Mouse (Mus musculus) heart, adult 11 months (tissue): ENCODE results near the gene Usp21.
"Not testable (repeated sequence)": the region's sequence is repeated elsewhere in the genome, so short reads cannot be mapped to it uniquely, and the experiment has no call there.

Experiments
- DNase-seq: peaks from one replicate; pipeline ENCODE4 v3.0.0; 2022

Gene Usp21

DNA sequence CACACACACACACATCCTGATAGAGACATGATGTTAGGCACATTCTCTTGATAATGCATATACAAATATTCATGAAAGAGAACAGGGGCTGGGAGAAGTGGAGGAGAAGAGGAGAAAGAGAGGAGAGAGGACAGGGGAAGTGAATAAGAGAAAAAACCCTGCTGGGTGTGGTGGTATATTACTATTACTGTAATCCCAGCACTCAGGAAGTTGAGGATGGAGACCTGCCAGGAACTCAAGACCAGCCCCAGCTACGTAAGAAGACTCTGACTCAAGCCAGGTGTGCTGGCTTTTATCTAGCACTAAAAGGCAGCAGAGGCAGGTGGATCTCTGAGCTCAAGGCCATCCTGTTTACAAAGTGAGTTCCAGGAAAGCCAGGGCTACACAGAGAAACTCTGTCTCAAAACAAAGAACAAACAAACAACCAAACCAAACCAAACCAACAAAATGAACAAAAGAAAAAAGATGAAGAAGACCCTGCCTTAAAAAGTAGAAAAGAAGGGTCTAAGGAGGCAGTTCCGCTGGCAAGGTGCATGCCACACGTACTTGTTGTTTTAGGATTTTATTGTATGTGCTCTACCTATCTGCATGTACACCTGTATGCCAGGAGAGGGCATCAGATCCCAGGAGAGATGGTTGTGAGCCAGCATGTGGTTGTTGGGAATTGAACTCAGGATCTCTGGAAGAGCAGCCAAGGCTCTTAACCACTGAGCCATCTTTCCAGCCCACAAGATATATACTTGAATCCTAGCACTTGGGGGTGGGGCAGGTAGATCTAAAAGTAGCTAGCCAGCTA, 23.9 kb downstream of the Usp21 start:
- DNase-seq: peak; percentile 93

- peak; percentile 97 for DNase-seq
Observed at GRCm38 (mm10) chr1:171263185-171263611, 24.6 kb downstream of the Usp21 start.

DNA sequence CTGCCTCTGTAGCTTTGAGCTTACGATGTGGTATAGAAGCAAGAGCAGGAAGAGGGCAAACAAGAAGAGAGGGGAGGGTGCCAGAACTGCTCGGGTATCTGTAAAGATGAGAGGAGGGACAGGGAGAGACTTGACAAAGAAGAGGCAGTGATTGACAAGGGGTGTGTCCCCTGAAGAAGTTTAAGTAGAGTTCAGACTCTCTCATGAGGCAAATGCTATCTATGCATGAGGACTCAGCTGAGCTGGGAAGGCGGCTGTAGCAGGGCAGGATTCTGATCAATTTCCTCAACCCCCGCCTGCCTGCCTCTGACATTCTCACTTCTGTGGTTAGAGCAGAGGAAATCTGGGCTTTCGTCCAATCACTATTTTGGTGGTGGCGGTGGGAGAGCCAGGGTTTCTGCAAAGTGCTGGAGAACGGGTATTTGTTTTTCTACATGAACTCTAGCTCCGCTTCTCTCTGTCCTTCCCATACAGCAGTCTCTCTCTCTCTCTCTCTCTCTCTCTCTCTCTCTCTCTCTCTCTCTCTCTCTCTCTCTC, 25.1 kb downstream of the Usp21 start:
- peak; percentile 98 for DNase-seq

- DNase-seq: no peak
Observed at GRCm38 (mm10) chr1:171260316-171260715, 27.5 kb downstream of the Usp21 start.

DNA sequence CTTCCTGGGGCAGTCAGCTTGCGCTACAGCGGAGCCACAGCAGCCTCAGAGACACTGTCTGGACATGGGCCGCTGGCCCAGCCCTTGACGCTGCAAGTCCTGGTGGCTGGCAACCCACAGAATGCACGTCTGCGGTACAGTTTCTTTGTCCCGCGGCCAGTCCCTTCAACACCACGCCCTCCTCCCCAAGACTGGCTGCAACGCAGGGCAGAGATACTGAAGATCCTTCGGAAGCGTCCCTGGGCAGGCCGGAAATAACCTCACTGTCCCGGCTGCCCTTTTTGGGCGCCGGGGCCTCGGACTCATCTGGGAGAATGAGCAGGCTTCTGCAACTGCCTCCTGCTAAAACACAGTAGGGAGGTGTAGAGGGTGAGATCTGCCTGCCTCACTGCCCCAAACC, 28.9 kb downstream of the Usp21 start:
- DNase-seq: no peak

DNA sequence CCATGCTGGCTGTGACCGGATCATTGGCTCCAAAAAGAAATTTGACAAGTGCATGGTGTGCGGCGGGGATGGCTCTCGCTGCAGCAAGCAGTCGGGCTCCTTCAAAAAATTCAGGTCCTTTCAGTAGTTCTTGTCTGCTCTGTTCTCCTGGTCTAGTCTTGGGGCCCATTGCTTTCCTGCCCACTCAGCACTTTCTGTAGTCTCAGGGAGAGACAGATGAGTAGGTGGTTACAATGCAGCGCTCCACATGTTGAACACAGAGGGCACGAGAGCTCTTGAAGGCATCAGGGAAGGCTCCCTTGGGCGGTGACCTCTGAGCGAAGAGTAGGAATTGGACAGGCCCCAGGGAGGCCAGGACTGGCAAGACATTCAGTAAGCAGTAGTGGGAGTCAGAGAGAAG, 30.0 kb downstream of the Usp21 start:
- DNase-seq: no peak

DNA sequence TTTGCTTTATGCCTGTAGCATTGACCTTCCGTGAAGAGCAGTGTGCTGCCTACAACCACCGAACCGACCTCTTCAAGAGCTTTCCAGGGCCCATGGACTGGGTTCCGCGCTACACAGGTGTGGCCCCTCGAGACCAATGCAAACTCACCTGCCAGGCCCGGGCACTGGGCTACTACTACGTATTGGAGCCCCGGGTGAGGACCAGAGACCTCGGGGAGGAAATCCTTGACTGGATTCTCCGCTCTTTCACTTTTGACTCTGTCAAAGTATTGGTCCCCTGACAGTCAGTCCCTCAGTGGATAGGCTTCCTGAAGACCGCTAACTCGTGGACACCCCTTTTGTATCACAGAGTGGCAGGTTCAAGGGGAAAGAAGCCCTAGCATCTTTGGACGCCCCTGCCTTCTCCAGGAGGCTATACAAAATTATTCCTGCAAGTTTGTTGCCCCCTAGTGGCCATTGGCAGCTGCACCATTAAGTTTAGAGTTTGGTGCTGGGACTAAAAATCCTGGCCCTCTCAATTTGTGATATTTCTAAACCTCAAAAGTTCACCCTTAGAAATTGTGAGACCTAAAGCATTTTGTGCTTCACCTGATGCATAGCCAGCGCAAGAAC, 30.7 kb downstream of the Usp21 start:
- DNase-seq: peak; percentile 94

- peak; percentile 93 for DNase-seq
Observed at GRCm38 (mm10) chr1:171256095-171256818, 31.5 kb downstream of the Usp21 start.

DNA sequence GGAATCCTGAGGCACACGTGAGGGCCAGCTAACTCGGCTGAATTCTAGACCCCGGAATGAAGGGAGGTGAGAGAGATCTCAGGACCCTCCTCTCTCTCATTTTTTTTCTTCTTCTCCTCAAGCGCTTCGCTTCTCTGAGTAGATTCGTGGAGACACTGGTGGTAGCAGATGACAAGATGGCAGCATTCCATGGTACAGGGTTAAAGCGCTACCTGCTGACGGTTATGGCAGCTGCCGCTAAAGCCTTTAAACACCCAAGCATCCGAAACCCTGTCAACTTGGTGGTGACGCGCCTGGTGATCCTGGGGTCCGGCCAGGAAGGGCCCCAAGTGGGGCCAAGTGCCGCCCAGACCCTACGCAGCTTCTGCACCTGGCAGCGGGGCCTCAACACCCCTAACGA, 35.4 kb downstream of the Usp21 start:
- no peak for DNase-seq

DNA sequence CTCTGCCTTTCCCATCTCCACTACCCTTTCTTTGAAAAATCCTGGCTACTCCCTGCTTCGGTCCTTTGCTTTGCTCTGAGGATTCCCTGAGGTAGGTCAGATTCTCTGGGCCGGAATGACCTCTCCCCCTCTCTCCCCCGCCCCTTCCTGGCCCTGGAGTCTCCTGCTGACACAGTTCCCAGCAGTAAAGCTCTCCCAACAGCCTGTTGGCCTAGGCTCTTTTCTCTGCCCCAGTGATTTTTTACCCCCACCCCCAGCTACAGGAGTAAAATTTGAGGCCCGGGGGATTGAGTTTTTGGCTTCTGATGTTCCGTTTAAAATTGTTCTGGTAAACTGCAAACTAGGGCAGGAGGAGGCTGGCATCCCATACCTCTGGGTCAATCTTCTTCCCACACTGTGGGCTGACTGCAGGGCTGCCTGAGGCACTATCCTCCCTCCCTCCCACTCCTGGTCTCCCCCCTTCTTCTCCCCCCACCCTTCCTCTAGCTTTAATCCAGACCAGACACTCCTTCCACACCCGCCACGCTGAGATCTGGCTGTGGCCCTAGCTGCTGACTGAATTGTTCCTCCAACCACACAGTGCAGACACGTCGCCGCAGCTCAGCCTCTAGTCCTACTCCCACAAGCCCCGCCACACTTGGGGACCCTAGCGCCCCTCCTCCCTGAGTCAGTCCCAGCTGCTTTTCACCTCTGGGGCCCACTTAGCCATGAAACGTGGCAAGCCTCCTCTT, 36.0 kb downstream of the Usp21 start:
- no peak for DNase-seq

DNA sequence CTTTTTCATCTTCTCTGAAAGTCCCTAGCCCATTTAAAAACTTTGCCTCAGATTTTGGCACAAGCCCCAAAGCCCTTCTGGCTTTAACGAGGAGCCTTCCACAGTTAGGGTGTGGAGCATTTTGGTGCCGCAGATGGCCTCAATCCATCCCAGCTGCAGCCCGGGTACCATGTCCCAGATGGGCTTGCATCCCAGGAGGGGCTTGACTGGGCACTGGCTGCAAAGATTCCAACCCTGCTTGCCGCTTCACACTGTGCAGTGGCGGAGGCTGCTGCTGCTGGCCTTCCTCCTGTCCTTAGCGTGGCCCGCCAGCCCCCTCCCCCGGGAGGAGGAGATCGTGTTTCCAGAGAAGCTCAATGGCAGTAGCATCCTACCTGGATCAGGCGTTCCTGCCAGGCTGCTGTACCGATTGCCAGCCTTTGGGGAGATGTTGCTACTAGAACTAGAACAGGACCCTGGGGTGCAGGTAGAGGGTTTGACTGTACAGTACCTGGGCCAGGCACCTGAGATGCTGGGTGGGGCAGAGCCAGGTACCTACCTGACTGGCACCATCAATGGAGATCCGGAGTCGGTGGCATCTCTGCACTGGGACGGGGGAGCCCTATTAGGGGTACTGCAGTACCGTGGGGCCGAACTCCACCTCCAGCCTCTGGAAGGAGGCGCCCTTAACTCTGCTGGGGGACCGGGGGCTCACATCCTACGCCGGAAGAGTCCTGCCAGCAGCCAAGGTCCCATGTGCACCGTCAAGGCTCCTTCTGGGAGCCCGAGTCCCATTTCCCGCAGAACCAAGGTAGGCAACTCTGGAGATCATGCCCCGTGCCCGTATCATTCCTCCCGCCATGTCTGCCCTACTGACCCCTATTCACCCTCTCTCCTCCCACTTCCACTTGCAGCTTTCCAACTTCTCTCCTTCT, 36.9 kb downstream of the Usp21 start, which contains the start of gene Ndufs2:
Gene Ndufs2, minus strand, starts transcription at position 709 of the 914 bp plus-strand sequence.
- peak; percentile 96 for DNase-seq

DNA sequence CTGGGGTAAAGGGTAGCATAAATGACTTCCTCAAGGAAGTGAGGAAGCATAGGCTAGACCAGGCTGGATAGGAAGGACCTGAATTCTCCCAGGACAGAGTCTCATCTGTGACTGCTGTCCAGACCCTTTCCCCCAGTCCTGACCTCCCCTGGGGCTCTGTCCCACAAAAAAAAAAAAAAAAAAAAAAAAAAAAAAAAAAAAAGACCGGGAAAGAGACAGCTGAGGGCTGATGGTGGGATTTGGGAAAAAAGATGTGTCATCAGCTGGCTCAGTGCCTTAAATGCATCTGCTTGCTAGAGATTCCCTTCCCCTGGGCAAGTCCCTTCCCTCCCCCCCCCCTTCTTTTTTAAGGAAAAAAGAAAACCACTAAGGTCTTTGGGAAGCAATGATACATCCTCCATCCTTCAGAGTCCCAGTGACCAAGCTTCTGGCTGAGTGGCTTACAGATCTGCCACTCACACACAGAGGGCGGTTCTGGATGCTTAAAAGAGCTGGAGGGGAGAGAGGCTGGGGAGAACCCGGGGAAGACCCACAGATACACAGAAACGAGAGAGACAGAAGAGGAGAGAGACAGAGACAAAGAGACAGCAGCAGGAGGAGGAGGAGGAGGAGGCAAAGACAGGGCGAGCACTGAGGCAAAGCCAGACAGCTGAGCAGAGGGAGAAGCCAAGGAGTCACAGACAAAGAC, 37.7 kb downstream of the Usp21 start, which contains the start of gene Adamts4:
Gene Adamts4, plus strand, starts transcription at position 509 of the 688 bp plus-strand sequence.
- peak; percentile 98 for DNase-seq

DNA sequence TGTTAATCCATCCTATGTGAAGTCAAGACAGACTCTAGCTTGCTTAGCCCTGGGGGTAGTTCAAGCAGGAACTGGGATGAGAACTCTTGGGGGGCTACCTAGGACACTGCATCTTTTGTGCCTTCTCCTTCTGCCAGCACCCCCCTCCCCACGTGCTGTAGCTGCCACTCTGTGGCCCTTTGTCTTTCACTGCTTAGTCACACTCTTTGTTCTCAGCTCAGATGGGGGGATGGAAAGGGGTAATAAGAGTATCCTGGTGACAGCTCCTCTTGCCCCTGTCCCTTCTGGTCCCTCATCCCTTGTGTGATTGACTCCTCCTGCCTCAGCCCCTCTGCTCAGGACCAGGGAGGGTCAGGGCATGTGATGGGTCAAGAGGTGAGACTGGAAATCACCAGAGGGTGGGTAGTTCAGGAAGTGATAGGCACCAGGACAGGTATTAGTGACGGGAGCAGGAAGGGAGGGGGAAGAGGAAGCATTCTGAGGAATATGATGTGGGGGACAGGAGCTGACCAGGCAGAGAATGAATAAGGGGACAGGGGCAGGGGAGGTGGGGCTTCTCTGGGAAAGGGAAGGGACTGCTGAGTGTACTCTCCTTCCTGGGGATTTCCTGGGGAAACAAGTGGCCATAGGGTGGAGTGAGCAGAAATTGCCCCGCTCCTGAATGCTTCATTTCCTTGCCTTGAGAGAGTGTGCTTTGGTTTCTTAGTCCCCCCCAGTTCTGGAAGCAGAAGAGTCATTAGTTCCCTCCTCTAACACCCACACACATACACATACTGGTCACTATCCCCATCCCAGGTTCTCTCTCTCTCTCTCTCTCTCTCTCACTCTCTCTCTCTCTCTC, 39.2 kb downstream of the Usp21 start:
- peak; percentile 92 for DNase-seq

- peak; percentile 95 for DNase-seq
Observed at GRCm38 (mm10) chr1:171247916-171248315, 39.9 kb downstream of the Usp21 start.

GRCm38 (mm10) chr1:171247453-171247841, 40.3 kb downstream of the Usp21 start:
- no peak for DNase-seq

DNA sequence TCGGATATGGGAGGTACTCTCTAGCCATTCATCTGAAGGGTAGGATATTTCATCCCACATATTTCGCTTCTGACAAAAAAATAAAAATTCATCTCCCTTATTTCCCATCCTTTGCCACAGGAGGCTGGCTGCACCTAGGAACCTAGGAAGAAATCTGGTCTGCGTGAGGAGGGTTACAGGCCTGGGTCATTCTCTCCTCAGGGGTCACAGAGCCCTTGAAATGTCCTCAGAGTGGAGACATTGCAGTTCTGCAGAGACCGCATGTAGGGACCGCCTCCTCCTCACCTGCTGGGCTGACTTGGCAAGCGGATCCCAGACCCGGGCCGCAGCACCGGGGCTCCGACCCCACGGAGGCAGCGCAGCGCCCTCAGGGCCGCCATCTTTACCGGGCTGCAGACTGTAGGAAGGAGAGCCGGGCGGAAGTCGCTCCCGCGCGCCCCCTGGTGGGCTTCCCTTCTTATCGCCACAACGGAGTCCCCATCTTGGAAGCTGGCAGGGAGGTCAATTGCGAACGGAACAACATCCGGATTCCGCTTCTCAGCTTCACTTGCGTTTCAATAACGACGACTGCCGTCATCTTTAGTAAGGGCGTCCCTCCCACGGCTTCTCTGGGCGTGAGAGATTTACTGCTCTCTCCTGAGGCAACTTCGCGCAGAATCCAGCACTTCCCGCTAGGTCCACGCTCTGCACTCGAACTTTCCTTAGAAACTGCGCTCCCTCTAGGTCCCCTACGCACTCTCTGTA, 40.9 kb downstream of the Usp21 start:
- DNase-seq: peak; percentile 99

- DNase-seq: no peak
Observed at GRCm38 (mm10) chr1:171245353-171245752, 42.4 kb downstream of the Usp21 start.

DNA sequence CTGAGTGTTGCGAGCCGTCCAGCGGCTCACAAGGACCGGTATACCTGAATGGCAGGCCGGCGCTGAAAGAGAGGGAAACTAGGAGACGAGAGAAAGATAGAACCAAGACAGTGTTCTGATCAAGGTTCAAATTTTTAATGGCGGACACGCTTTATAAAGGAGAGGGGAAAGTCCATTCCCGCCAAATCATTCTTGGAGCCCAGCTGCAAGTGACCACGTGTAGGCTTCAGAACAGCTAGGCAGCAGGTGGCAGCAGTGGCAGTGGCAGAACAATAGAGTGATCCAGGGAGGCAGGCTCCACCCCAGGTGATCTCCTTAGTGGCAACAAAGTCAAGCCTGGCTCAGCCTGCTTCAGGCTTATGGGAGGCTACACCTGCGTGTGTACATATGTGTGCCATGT, 45.8 kb downstream of the Usp21 start:
- not testable (repeated sequence) for DNase-seq

DNA sequence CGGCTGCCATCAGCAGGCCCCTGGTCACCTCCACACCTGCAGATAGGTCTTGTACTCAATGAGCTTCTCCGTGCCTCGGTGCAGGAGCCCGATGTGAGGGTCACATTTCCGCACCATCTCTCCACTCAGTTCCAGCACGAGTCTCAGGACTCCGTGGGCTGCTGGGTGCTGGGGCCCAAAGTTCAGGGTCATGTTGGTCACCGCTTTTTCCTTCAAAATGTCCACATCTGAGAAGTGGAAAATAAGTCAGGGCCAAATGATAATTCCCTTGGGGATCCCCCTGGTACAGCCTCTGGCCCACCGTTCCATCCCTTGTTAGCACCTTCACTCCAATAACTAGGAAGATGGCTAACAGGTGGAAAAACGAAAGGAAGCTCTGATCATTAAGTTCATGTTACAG, 46.9 kb downstream of the Usp21 start:
- no peak for DNase-seq
